Mouse (Mus musculus): ENCODE measurements around the gene Lgals7. TPM values are rescaled to one million over a fixed set of nuclear protein-coding genes. Genes with fewer than 3 reads are reported as not detected.
"Not testable (repeated sequence)": the region's sequence is repeated elsewhere in the genome, so short reads cannot be mapped to it uniquely, and the experiment has no call there.

Lgals7 gene
- polyA plus RNA-seq, 1 experiment from 2014 or later = 187 TPM

DNA sequence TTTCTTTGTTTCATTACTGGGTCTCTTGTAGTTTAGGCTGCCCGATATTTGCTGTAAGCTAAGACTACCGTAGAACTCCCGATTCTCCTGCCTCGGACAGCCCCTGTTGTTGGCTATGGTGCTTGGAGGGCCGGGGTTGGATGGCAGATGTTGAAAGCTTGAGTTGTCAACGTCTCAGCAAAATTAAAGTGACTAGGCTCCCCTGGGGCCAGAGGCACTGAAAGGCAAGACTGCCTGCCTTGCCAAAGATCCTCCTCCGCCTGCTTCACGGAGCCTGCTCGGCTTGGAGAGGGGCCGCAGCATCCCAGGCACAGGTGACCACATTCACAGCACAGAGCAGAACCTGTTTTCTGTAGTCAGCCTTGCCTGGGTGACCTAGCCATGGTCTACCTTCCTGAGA lies 16.9 kb downstream of the Lgals7 start:
- Histone ChIP-seq H3K27ac (replicated peaks) (no peak overlapping the region), H3K9ac (no peak overlapping the region), H3K4me3 (replicated peaks) (no peak overlapping the region), H3K36me3 (no peaks in the 10 kb centered on the region), H3K4me1 (peaks cover 7% of the 10 kb centered on the region), H3K27me3 (no peaks in the 10 kb centered on the region), H3K4me2 (replicated peaks) (no peak overlapping the region), H3K9me3 (replicated peaks) (no peaks in the 10 kb centered on the region)
- WGBS = 42% methylated on average over 10 of the region's 10 CpGs
- no peak for ATAC-seq (ENCODE audit: insufficient number of reproducible peaks, low FRiP score, low TSS enrichment, low read depth)

GRCm38 (mm10) chr7:28881199-28881598 lies 17.5 kb downstream of the Lgals7 start, which contains the start of gene Capn12:
Gene Capn12, plus strand, starts transcription at chr7:28881422.
- ATAC-seq (ENCODE audit: insufficient number of reproducible peaks, low FRiP score, low TSS enrichment, low read depth) = no peak
- Histone ChIP-seq H3K4me2 (replicated peaks) (no peak within 1 kb of the TSS), H3K27me3 (no peaks in the 10 kb centered on the region), H3K9ac (no peak within 1 kb of the TSS), H3K4me3 (replicated peaks) (no peak within 1 kb of the TSS), H3K9me3 (replicated peaks) (no peaks in the 10 kb centered on the region), H3K4me1 (peaks cover 7% of the 10 kb centered on the region), H3K36me3 (no peaks in the 10 kb centered on the region), H3K27ac (replicated peaks) (no peak within 1 kb of the TSS)
- 45% methylated on average over 13 of the region's 13 CpGs for WGBS

DNA sequence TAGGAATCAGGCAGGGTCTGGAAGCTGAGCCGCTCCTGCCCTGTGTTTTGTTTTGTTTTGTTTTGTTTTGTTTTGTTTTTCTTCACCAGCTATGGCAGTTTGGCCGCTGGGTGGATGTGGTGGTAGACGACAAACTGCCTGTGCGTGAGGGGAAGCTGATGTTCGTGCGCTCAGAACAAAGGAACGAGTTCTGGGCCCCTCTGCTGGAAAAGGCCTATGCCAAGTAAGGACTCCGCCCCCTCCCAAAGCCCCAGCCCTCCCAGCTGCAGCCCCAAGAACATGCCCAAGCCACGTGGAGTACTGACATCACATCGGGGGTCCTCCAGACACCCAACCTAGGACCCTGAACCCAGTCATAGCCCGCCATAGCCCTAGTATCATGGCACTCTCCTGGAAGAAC lies 19.4 kb downstream of the Lgals7 start:
- H3K27me3 ChIP-seq = peaks cover 9% of the 10 kb centered on the region
- 74% methylated on average over 11 of the region's 11 CpGs for WGBS
- no peaks in the 10 kb centered on the region for H3K36me3 ChIP-seq
- H3K4me1 ChIP-seq = peaks cover 7% of the 10 kb centered on the region
- no peak overlapping the region for H3K9ac ChIP-seq
- no peak for ATAC-seq (ENCODE audit: insufficient number of reproducible peaks, low FRiP score, low TSS enrichment, low read depth)
- no peak overlapping the region for H3K4me3 ChIP-seq (replicated peaks)
- H3K27ac ChIP-seq (replicated peaks) = no peak overlapping the region
- H3K9me3 ChIP-seq (replicated peaks) = no peaks in the 10 kb centered on the region
- H3K4me2 ChIP-seq (replicated peaks) = no peak overlapping the region

- peaks cover 12% of the 10 kb centered on the region for H3K27me3 ChIP-seq
- 92% methylated on average over 4 of the region's 4 CpGs for WGBS
- not testable (repeated sequence) for H3K4me3 ChIP-seq (replicated peaks)
These were observed 20.1 kb downstream of the Lgals7 start for GRCm38 (mm10) chr7:28883704-28884103.

DNA sequence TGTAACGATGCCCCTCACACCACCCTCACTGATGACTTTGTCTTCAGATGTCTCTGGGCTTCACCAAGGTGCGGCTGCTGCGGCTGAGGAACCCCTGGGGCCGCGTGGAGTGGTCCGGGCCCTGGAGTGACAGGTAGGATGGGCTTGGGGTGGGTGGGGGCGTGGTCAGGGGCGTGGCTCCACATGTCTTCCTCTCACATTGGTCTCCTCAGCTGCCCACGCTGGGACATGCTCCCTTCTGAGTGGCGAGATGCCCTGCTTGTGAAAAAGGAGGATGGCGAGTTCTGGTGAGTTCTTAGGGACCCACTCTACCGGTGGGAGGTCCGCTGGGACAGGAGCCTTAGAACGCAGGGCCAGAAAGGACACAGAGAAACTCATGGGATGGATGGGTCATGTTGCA lies 22.8 kb downstream of the Lgals7 start:
- H3K27me3 ChIP-seq = peaks cover 21% of the 10 kb centered on the region
- no peak overlapping the region for H3K27ac ChIP-seq (replicated peaks)
- no peaks in the 10 kb centered on the region for H3K9me3 ChIP-seq (replicated peaks)
- H3K36me3 ChIP-seq = 0 out of 2 replicates have a peak, but pooled peaks cover 6% of the 10 kb centered on the region
- no peak overlapping the region for H3K4me2 ChIP-seq (replicated peaks)
- 22% methylated on average over 14 of the region's 14 CpGs for WGBS
- ATAC-seq (ENCODE audit: insufficient number of reproducible peaks, low FRiP score, low TSS enrichment, low read depth) = no peak
- peaks cover 19% of the 10 kb centered on the region for H3K4me1 ChIP-seq
- H3K4me3 ChIP-seq (replicated peaks) = no peak overlapping the region
- H3K9ac ChIP-seq = no peak overlapping the region

More at GRCm38 (mm10) chr7:28883704-28884103, 20.1 kb downstream of the Lgals7 start:
- peaks cover 13% of the 10 kb centered on the region for H3K4me1 ChIP-seq
- not testable (repeated sequence) for H3K27ac ChIP-seq (replicated peaks); H3K4me2 ChIP-seq (replicated peaks); H3K9me3 ChIP-seq (replicated peaks); ATAC-seq (ENCODE audit: insufficient number of reproducible peaks, low FRiP score, low TSS enrichment, low read depth); H3K9ac ChIP-seq; H3K36me3 ChIP-seq

DNA sequence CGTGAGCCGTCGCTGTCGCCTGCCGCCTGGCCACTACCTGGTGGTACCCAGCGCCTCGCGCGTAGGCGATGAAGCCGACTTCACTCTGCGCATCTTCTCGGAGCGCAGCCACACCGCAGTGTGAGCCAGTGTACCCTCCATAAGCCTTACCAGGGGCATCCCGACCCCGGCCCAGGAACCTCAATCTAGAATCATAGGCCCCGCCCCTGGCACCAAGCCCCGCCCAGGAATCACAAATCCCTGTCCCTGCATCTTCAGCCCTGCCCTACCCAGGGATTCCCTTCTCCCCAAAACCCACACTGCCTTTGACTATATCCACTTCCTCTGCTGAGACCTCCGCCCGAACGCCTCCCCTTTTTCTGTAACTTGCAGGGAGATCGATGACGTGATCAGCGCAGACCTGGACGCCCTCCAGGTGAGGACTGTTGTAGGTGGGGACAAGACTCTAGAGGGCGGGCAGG lies 25.1 kb downstream of the Lgals7 start:
- 0 out of 2 replicates have a peak, but pooled peaks have one; percentile 8 for ATAC-seq (ENCODE audit: insufficient number of reproducible peaks, low FRiP score, low TSS enrichment, low read depth)
- H3K4me3 ChIP-seq (replicated peaks) = peak overlapping the region; percentile 39
- peaks cover 19% of the 10 kb centered on the region for H3K4me1 ChIP-seq
- H3K36me3 ChIP-seq = peaks cover 26% of the 10 kb centered on the region
- H3K27ac ChIP-seq (replicated peaks) = no peak overlapping the region
- WGBS = 2% methylated on average over 27 of the region's 27 CpGs
- no peaks in the 10 kb centered on the region for H3K9me3 ChIP-seq (replicated peaks)
- H3K4me2 ChIP-seq (replicated peaks) = peak overlapping the region; percentile 80
- peaks cover 21% of the 10 kb centered on the region for H3K27me3 ChIP-seq
- H3K9ac ChIP-seq = 0 out of 2 replicates have a peak overlapping the region, but pooled peaks have one; percentile 10

GRCm38 (mm10) chr7:28892601-28893000 lies 28.9 kb downstream of the Lgals7 start:
- H3K27me3 ChIP-seq = peaks cover 17% of the 10 kb centered on the region
- no peaks in the 10 kb centered on the region for H3K9me3 ChIP-seq (replicated peaks)
- H3K36me3 ChIP-seq = peaks cover 65% of the 10 kb centered on the region
- no peak overlapping the region for H3K4me3 ChIP-seq (replicated peaks)
- H3K9ac ChIP-seq = no peak overlapping the region
- no peak overlapping the region for H3K27ac ChIP-seq (replicated peaks)
- H3K4me2 ChIP-seq (replicated peaks) = no peak overlapping the region
- WGBS = 93% methylated on average over 17 of the region's 17 CpGs
- H3K4me1 ChIP-seq = peaks cover 19% of the 10 kb centered on the region
- ATAC-seq (ENCODE audit: insufficient number of reproducible peaks, low FRiP score, low TSS enrichment, low read depth) = no peak

DNA sequence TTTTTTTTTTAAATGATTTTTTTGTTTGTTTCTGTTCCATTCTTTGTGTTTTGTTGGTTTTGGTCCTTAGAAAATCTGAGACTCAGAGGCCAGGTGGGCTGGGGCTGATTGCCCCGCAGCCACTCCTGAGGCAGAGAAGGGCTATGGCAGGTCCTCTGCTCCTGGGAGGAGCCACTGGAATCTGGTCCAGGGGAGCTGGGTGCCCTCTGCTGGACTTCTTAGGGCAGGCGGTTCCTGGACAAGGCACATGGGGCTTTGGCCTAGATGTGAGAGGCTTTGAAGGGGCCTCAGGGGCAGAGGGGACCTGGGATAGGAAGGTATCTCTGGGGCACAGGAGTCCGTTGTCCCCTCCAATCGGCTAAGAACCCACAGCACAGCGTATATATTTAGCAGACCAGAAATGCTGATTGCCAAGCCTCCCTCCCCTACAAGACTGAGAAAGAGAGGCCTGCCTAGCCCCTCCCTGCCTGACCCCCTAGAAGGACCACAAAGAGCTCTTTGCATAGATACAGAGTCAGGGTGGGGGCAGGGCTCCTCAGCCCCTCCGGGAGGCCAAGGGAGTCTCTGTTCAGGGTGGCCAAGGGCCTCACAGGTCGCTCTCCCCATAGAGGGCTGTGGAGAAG lies 30.1 kb downstream of the Lgals7 start:
- Histone ChIP-seq H3K36me3 (peaks cover 76% of the 10 kb centered on the region), H3K9ac (no peak overlapping the region), H3K27me3 (peaks cover 10% of the 10 kb centered on the region; the same call in 1 of the 2 replicates), H3K27ac (replicated peaks) (no peak overlapping the region; the same call in 1 of the 2 replicates), H3K9me3 (replicated peaks) (no peaks in the 10 kb centered on the region), H3K4me1 (peaks cover 13% of the 10 kb centered on the region), H3K4me2 (replicated peaks) (no peak overlapping the region), H3K4me3 (replicated peaks) (no peak overlapping the region)
- 51% methylated on average over 7 of the region's 7 CpGs for WGBS
- 0 out of 2 replicates have a peak, but pooled peaks have one; percentile 9 for ATAC-seq (ENCODE audit: insufficient number of reproducible peaks, low FRiP score, low TSS enrichment, low read depth)

GRCm38 (mm10) chr7:28894942-28895341 lies 31.3 kb downstream of the Lgals7 start:
- Histone ChIP-seq H3K27me3 (peaks cover 10% of the 10 kb centered on the region; the same call in 1 of the 2 replicates), H3K27ac (replicated peaks) (0 out of 2 replicates have a peak overlapping the region, but pooled peaks have one; percentile 44), H3K4me3 (replicated peaks) (no peak overlapping the region), H3K4me1 (peaks cover under 1% of the 10 kb centered on the region), H3K36me3 (peaks cover 88% of the 10 kb centered on the region), H3K9ac (no peak overlapping the region), H3K4me2 (replicated peaks) (no peak overlapping the region), H3K9me3 (replicated peaks) (no peaks in the 10 kb centered on the region)
- WGBS = 59% methylated on average over 5 of the region's 5 CpGs
- ATAC-seq (ENCODE audit: insufficient number of reproducible peaks, low FRiP score, low TSS enrichment, low read depth) = no peak

DNA sequence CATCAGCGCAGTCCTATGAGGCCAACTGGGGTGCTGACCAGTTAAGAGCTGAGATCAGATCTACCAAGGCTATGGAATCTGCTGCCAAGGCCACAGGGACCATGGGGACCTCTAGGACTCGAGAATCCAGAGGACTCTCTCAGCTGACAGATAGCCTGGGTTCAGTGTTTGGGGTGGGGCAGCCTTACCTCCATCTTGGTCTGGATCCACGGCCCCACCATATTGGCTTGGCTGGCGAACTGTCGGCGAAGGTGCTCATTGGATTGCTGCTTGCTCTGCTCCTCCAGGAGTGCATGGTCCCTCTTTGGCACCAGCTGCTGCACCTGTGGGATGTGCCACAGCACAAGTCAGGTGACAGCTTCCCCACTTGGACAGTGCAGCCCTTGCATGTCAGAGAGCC lies 34.0 kb downstream of the Lgals7 start:
- Histone ChIP-seq H3K27me3 (no peaks in the 10 kb centered on the region), H3K27ac (replicated peaks) (no peak overlapping the region), H3K9ac (no peak overlapping the region), H3K36me3 (peaks cover 98% of the 10 kb centered on the region), H3K9me3 (replicated peaks) (no peaks in the 10 kb centered on the region), H3K4me2 (replicated peaks) (no peak overlapping the region), H3K4me3 (replicated peaks) (no peak overlapping the region), H3K4me1 (peaks cover 6% of the 10 kb centered on the region)
- no peak for ATAC-seq (ENCODE audit: insufficient number of reproducible peaks, low FRiP score, low TSS enrichment, low read depth)
- WGBS = 88% methylated on average over 6 of the region's 6 CpGs

GRCm38 (mm10) chr7:28899972-28900371 lies 36.3 kb downstream of the Lgals7 start:
- H3K4me3 ChIP-seq (replicated peaks) = no peak overlapping the region
- no peak overlapping the region for H3K4me2 ChIP-seq (replicated peaks)
- no peaks in the 10 kb centered on the region for H3K9me3 ChIP-seq (replicated peaks)
- H3K27me3 ChIP-seq = no peaks in the 10 kb centered on the region
- ATAC-seq (ENCODE audit: insufficient number of reproducible peaks, low FRiP score, low TSS enrichment, low read depth) = no peak
- H3K4me1 ChIP-seq = peaks cover 18% of the 10 kb centered on the region
- H3K27ac ChIP-seq (replicated peaks) = no peak overlapping the region
- H3K9ac ChIP-seq = no peak overlapping the region
- H3K36me3 ChIP-seq = peaks cover 100% of the 10 kb centered on the region
- 75% methylated on average over 4 of the region's 4 CpGs for WGBS

Measured in embryonic facial prominence, embryonic 15.5 days (tissue).